Mouse (Mus musculus) midbrain, embryonic 11.5 days (tissue): ENCODE results near the gene Ttll12. TPM values are rescaled to one million over a fixed set of nuclear protein-coding genes. Genes with fewer than 3 reads are reported as not detected.
A peak's percentile ranks its signal among the peaks of the same experiment; 100 is the strongest.

Experiments used
- ATAC-seq: fragments of 200-750 bp; cut with Nextera tagmentation; 2 replicates; pipeline ENCODE4 v1.8.0; 2017; ENCODE audit warnings: moderate TSS enrichment, moderate library complexity; ENCODE audit not compliant: low FRiP score
- DNase-seq: peaks from one replicate; pipeline ENCODE4 v3.0.0; 2015; ENCODE audit warnings: low spot score; ENCODE audit errors: missing footprints
- H3K27ac ChIP-seq: fragments of 300-500 bp; sonication (generic); 2 replicates; pipeline ENCODE4 v1.5.1; 2014; ENCODE audit warnings: low read depth, low read length
- H3K27me3 ChIP-seq: fragments of 300-500 bp; sonication (generic); 2 replicates; pipeline ENCODE4 v1.6.1; 2014; ENCODE audit warnings: mild to moderate bottlenecking, low read length, moderate library complexity, mixed read lengths; ENCODE audit not compliant: control insufficient read depth, insufficient read depth
- H3K36me3 ChIP-seq: fragments of 300-500 bp; sonication (generic); 2 replicates; pipeline ENCODE4 v1.6.1; 2014; ENCODE audit warnings: mild to moderate bottlenecking, low read length, moderate library complexity, mixed read lengths; ENCODE audit not compliant: control insufficient read depth, insufficient read depth
- H3K4me1 ChIP-seq: fragments of 300-500 bp; sonication (generic); 2 replicates; pipeline ENCODE4 v1.6.1; 2014; ENCODE audit warnings: low read length; ENCODE audit not compliant: control insufficient read depth, insufficient read depth
- H3K4me2 ChIP-seq: fragments of 300-500 bp; sonication (generic); 2 replicates; pipeline ENCODE4 v1.6.1; 2014; ENCODE audit warnings: mild to moderate bottlenecking, moderate library complexity
- H3K4me3 ChIP-seq: fragments of 300-500 bp; sonication (generic); 2 replicates; pipeline ENCODE4 v1.5.1; 2014; ENCODE audit warnings: low read depth, low read length
- H3K9ac ChIP-seq: fragments of 300-500 bp; sonication (generic); 2 replicates; pipeline ENCODE4 v1.6.1; 2014; ENCODE audit warnings: low read length
- H3K9me3 ChIP-seq: fragments of 300-500 bp; sonication (generic); 2 replicates; pipeline ENCODE4 v1.6.1; 2016; ENCODE audit warnings: low read length; ENCODE audit not compliant: control insufficient read depth
- WGBS: fragments of 180-500 bp; shearing (Covaris S2); extraction: QIAGEN DNeasy Blood & Tissue Kit; methylation state at CpG from one replicate; pipeline ENCODE4 v1.1.7; 2014; 5-methylcytosine and 5-hydroxymethylcytosine counted together
- polyA plus RNA-seq: library from polyadenylated mRNA; unstranded; fragments of >200 nt; fragmentation: Nextera tagmentation; extraction: Ambion mirVana; gene quantifications from 2 replicates; pipeline ENCODE4 v1.2.1, GENCODE M21; 2014

Ttll12 gene
- polyA plus RNA-seq, 1 experiment from 2014 or later = 46.9 TPM

DNA sequence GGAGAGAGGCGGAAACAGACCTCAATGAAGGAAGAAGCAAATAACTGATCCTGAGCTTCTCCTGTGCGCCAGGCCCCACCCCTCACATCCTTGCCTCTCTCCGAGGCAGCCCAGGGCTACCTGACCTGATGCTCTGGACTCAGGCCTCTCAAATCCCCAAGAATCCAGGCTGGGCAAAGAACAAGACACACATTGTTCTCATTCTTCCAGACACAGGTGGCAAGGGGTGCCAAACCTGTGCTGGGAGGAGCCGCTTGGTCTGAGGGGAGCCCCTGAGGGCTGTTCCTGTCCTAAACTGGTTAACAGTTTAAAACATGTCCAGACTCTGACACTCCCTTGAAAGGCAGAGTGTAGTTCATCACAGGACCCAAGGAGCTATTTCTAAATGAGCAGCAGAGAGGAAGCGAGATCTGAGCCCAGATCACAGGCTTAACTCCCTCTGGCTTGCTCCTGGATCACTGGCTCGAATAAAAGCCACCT, 10.2 kb downstream of the Ttll12 start:
- Histone ChIP-seq H3K27me3 (no peaks in the 10 kb centered on the region), H3K4me2 (no peak overlapping the region), H3K4me3 (no peak overlapping the region), H3K9ac (no peak overlapping the region), H3K4me1 (no peaks in the 10 kb centered on the region), H3K9me3 (no peaks in the 10 kb centered on the region; the same call in 1 of the 2 replicates), H3K27ac (no peak overlapping the region), H3K36me3 (peaks cover 44% of the 10 kb centered on the region)
- WGBS = 94% methylated on average over 6 of the region's 6 CpGs
- ATAC-seq (no peak), DNase-seq (no peak)

GRCm38 (mm10) chr15:83583419-83584156, 11.4 kb downstream of the Ttll12 start:
- Histone ChIP-seq H3K9ac (no peak overlapping the region), H3K27me3 (no peaks in the 10 kb centered on the region), H3K36me3 (peaks cover 48% of the 10 kb centered on the region), H3K4me1 (no peaks in the 10 kb centered on the region), H3K27ac (no peak overlapping the region), H3K9me3 (no peaks in the 10 kb centered on the region; the same call in 1 of the 2 replicates), H3K4me3 (no peak overlapping the region), H3K4me2 (no peak overlapping the region)
- ATAC-seq (no peak), DNase-seq (peak; percentile 92)
- 67% methylated on average over 8 of the region's 8 CpGs for WGBS

DNA sequence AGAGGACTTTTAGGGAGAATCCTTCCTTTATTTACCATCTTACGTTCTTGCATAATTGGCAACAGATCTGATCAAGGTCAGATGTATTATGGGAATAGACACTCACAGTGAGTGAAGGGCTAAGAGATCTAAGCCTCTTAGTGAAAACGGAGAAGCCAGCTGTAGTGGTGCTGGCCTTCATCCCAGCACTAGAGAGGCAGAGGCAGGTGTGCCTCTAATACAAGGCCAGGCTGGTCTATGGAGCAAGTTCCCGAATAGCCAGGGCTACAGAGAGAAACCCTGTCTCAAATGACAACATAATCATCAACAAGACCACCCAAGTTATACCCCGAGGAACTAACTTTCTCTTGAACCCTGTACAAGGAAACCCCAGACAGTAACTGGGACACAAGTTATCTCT, 12.0 kb downstream of the Ttll12 start:
- H3K36me3 ChIP-seq = peaks cover 50% of the 10 kb centered on the region
- DNase-seq (no peak), ATAC-seq (no peak)
- no peaks in the 10 kb centered on the region for H3K4me1 ChIP-seq
- H3K4me3 ChIP-seq = no peak overlapping the region
- WGBS = 84% methylated on average over 4 of the region's 4 CpGs
- no peaks in the 10 kb centered on the region; the same call in 1 of the 2 replicates for H3K9me3 ChIP-seq
- H3K27me3 ChIP-seq = no peaks in the 10 kb centered on the region
- no peak overlapping the region for H3K27ac ChIP-seq
- no peak overlapping the region for H3K9ac ChIP-seq
- H3K4me2 ChIP-seq = no peak overlapping the region

DNA sequence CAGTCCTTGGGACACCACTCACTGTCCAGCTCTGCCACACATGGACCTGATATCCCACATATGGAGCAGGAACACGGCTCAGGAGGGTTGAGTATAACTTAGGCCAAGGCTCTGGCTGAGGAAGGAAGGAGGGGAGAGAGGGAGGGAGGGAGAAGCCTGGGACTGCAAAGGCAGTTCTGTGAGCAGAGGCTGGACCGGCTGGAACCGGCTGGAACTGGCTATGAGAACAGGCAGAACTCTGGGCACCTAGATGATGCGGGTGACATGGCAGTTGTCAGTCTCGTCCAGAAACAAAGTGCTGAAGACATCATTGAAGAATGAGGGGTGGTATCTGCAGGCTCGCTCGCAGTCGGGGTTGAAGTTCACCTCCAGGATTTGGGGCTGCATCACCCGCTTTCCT, 18.3 kb downstream of the Ttll12 start:
- no peak overlapping the region for H3K9ac ChIP-seq
- DNase-seq = no peak
- H3K4me3 ChIP-seq = no peak overlapping the region
- no peak for ATAC-seq
- H3K9me3 ChIP-seq = no peaks in the 10 kb centered on the region
- H3K4me2 ChIP-seq = no peak overlapping the region
- 94% methylated on average over 9 of the region's 9 CpGs for WGBS
- H3K27me3 ChIP-seq = no peaks in the 10 kb centered on the region
- H3K36me3 ChIP-seq = peaks cover 36% of the 10 kb centered on the region
- H3K27ac ChIP-seq = no peak overlapping the region
- no peaks in the 10 kb centered on the region for H3K4me1 ChIP-seq

GRCm38 (mm10) chr15:83575543-83575942, 19.4 kb downstream of the Ttll12 start:
- Histone ChIP-seq H3K9me3 (no peaks in the 10 kb centered on the region), H3K9ac (no peak overlapping the region)

GRCm38 (mm10) chr15:83574731-83575351, 20.1 kb downstream of the Ttll12 start:
- Histone ChIP-seq H3K4me3 (no peak overlapping the region), H3K4me1 (no peaks in the 10 kb centered on the region), H3K9ac (no peak overlapping the region), H3K27ac (no peak overlapping the region), H3K9me3 (no peaks in the 10 kb centered on the region), H3K4me2 (no peak overlapping the region), H3K27me3 (no peaks in the 10 kb centered on the region), H3K36me3 (peaks cover 22% of the 10 kb centered on the region)
- ATAC-seq = no peak
- no peak for DNase-seq
- WGBS = 94% methylated on average over 6 of the region's 6 CpGs

More at GRCm38 (mm10) chr15:83575543-83575942, 19.4 kb downstream of the Ttll12 start:
- no peak for ATAC-seq
- no peaks in the 10 kb centered on the region for H3K4me1 ChIP-seq
- H3K27ac ChIP-seq = no peak overlapping the region
- no peak overlapping the region for H3K4me2 ChIP-seq
- DNase-seq = no peak
- WGBS = 89% methylated on average over 8 of the region's 8 CpGs
- peaks cover 29% of the 10 kb centered on the region for H3K36me3 ChIP-seq
- no peaks in the 10 kb centered on the region for H3K27me3 ChIP-seq
- no peak overlapping the region for H3K4me3 ChIP-seq

DNA sequence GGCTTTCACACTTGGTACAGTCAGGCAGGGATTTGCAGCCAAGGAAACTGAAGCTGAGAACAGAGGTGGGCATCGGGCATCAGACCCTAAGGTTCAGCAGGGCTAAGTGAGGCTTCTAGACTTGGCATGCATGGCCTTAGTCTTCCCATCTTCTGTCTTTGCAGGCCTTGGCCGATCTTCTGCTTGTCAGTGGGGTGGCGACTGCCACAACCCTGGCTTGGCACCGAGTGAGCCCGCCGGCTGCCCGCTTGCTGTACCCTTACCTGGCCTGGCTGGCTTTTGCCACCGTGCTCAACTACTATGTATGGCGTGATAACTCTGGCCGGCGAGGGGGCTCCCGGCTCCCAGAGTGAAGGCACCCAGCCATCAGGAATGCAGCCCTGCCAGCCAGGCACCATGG, 21.4 kb downstream of the Ttll12 start:
- no peaks in the 10 kb centered on the region for H3K9me3 ChIP-seq
- 97% methylated on average over 12 of the region's 12 CpGs for WGBS

DNA sequence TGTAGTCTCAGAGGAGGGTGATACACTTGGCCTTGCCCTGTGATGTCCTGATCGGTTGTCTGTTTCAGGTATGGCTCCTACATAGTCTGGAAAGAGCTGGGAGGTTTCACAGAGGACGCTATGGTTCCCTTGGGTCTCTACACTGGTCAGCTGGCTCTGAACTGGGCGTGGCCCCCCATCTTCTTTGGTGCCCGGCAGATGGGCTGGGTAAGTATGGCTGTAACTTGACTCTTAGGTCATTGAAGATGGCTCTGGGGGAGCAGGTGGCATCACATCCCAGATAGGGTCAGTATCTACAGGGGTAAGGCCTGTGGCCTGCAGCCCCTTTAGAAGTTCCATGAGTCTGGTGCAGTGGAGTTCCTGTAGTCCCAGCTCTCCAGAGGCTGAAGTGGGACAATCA, 22.8 kb downstream of the Ttll12 start:
- Histone ChIP-seq H3K27ac (no peak overlapping the region), H3K4me2 (no peak overlapping the region), H3K4me1 (no peaks in the 10 kb centered on the region), H3K27me3 (no peaks in the 10 kb centered on the region; the same call in 1 of the 2 replicates), H3K9ac (no peak overlapping the region), H3K9me3 (no peaks in the 10 kb centered on the region), H3K4me3 (no peak overlapping the region), H3K36me3 (0 out of 2 replicates have a peak, but pooled peaks cover 10% of the 10 kb centered on the region)
- ATAC-seq = no peak
- no peak for DNase-seq
- WGBS = 88% methylated on average over 4 of the region's 4 CpGs

More for the DNA sequence above, 21.4 kb downstream of the Ttll12 start:
- Histone ChIP-seq H3K4me2 (no peak overlapping the region), H3K27me3 (no peaks in the 10 kb centered on the region), H3K4me1 (no peaks in the 10 kb centered on the region), H3K4me3 (no peak overlapping the region), H3K27ac (no peak overlapping the region), H3K36me3 (peaks cover 17% of the 10 kb centered on the region), H3K9ac (no peak overlapping the region)
- ATAC-seq (no peak), DNase-seq (no peak)

DNA sequence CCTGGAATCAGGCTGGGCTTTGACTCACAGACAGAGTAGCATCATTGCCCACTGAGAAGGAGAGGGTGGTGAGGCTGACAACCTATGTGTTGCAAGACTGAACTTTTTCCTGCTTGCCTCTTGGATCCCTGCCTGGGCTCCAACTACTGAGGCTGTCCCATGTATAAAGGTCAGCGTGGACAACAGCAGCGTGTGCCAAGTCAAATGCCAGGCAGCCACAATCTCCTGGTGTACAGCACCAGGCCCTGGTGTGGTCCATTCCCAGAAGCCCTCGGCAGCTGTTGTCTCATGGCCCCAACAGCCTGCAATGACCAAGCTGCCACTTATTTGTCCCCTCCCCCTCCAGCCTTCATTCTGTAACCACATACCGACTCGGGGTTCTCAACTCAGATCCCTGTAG, 23.3 kb downstream of the Ttll12 start:
- Histone ChIP-seq H3K27ac (no peak overlapping the region), H3K9ac (no peak overlapping the region), H3K9me3 (no peaks in the 10 kb centered on the region), H3K4me2 (no peak overlapping the region), H3K4me1 (no peaks in the 10 kb centered on the region), H3K36me3 (0 out of 2 replicates have a peak, but pooled peaks cover 10% of the 10 kb centered on the region), H3K4me3 (no peak overlapping the region), H3K27me3 (no peaks in the 10 kb centered on the region; the same call in 1 of the 2 replicates)
- DNase-seq (no peak), ATAC-seq (no peak)
- 85% methylated on average over 5 of the region's 5 CpGs for WGBS
